Mouse (Mus musculus) liver, adult 2 months (tissue): ENCODE measurements around the gene Arpc5l.

Experiments used
- CTCF ChIP-seq: fragments of 200-500 bp; IDR thresholded peaks from 2 replicates; pipeline ENCODE4 v1.5.1; 2011; ENCODE audit warnings: low read depth, low read length, control low read depth
- POLR2A ChIP-seq: fragments of 200-500 bp; IDR thresholded peaks from 2 replicates; pipeline ENCODE4 v1.6.1; 2011; ENCODE audit warnings: low read length, control low read depth; ENCODE audit not compliant: insufficient read depth; ENCODE audit errors: extremely low read depth

DNA sequence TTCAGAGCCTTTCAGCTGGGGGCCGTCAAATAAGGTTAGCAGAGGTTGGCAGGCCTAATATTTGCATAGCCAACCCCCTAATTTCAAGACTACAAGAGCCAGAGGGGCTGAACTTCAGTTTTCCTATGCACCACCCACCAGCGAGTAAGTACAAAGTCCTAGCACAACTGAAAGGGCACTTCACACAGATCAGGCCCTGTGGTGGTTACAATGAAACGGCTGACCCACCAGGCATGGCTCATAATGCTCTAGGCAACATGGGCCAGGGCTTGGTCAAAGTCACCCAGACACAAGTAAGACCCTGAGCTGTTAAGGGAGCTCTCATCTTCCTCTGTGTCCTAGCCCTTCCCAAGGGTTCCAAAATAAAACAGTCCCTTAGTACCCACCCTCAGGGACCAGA lies 3.3 kb upstream of the Arpc5l start:
- no peak for TF ChIP-seq POLR2A
- TF ChIP-seq CTCF, result no peak
